Mouse (Mus musculus) MEL (cell line): Measurements from ENCODE around the gene Maml2. TPM values are rescaled to one million over a fixed set of nuclear protein-coding genes. Genes with fewer than 3 reads are reported as not detected.

Experiments used
- DNase-seq: peaks from one replicate; pipeline ENCODE4 v3.0.0; 2011; ENCODE audit warnings: low read depth, low spot score
- H3K27ac ChIP-seq: 2 replicates; pipeline ENCODE4 v1.5.1; 2012; ENCODE audit warnings: low read depth, mild to moderate bottlenecking, control low read depth, low read length, moderate library complexity; ENCODE audit not compliant: control insufficient read depth
- H3K27me3 ChIP-seq, 2 experiments: fragments of 150-350 bp in 1 of 2; sonication (generic) in 1 of 2; 2 replicates each; pipeline ENCODE4 v1.6.1; 2012; ENCODE audit warnings: low read length in 2 of 2, mild to moderate bottlenecking in 2 of 2, improper control_type of control experiment in 1 of 2, moderate library complexity in 1 of 2; ENCODE audit not compliant: insufficient read depth in 2 of 2, control insufficient read depth in 1 of 2
- H3K36me3 ChIP-seq, 2 experiments: 2 replicates each; pipeline ENCODE4 v1.6.1; 2012 to 2014; ENCODE audit warnings: low read length in 2 of 2, improper control_type of control experiment in 1 of 2, inconsistent platforms in 1 of 2, mild to moderate bottlenecking in 1 of 2; ENCODE audit not compliant: insufficient read depth in 2 of 2, control insufficient read depth in 1 of 2
- H3K4me1 ChIP-seq, 2 experiments: fragments of 150-350 bp in 1 of 2; sonication (generic) in 1 of 2; 2 replicates each; pipeline ENCODE4 v1.6.1; 2012; ENCODE audit warnings: low read length in 2 of 2, improper control_type of control experiment in 1 of 2, mild to moderate bottlenecking in 1 of 2; ENCODE audit not compliant: insufficient read depth in 2 of 2, control insufficient read depth in 1 of 2
- H3K4me3 ChIP-seq, 2 experiments: fragments of 150-350 bp in 1 of 2; sonication (generic) in 1 of 2; 2 replicates each; pipeline ENCODE4 v1.5.1; 2012; ENCODE audit warnings: low read depth in 2 of 2, low read length in 2 of 2, mild to moderate bottlenecking in 2 of 2, moderate library complexity in 2 of 2, control low read depth in 1 of 2, improper control_type of control experiment in 1 of 2; ENCODE audit not compliant: control insufficient read depth in 1 of 2, insufficient read depth in 1 of 2
- H3K79me2 ChIP-seq: 2 replicates; pipeline ENCODE4 v1.6.1; 2012; ENCODE audit warnings: mild to moderate bottlenecking, low read length, moderate library complexity; ENCODE audit not compliant: control insufficient read depth, poor library complexity, insufficient read depth
- H3K9ac ChIP-seq: 2 replicates; pipeline ENCODE4 v1.6.1; 2012; ENCODE audit warnings: low read depth, mild to moderate bottlenecking, control low read depth, low read length, moderate library complexity; ENCODE audit not compliant: control insufficient read depth, poor library complexity, severe bottlenecking
- H3K9me3 ChIP-seq: fragments of 150-350 bp; sonication (generic); replicated peaks from 2 replicates; pipeline ENCODE4 v1.6.1; 2012; ENCODE audit warnings: mild to moderate bottlenecking, low read length, improper control_type of control experiment, moderate library complexity; ENCODE audit not compliant: insufficient read depth
- CHD2 ChIP-seq: IDR thresholded peaks from 2 replicates; pipeline ENCODE4 v1.6.1; 2011; ENCODE audit warnings: low read length, improper control_type of control experiment
- ETS1 ChIP-seq: IDR thresholded peaks from 2 replicates; pipeline ENCODE4 v1.6.1; 2012; ENCODE audit warnings: low read depth, mild to moderate bottlenecking, inconsistent platforms, low read length, improper control_type of control experiment, moderate library complexity
- JUND ChIP-seq: IDR thresholded peaks from 2 replicates; pipeline ENCODE4 v1.6.1; 2011; ENCODE audit warnings: low read depth, mild to moderate bottlenecking, improper control_type of control experiment, low read length
- MAZ ChIP-seq: IDR thresholded peaks from 2 replicates; pipeline ENCODE4 v1.6.1; 2012; ENCODE audit warnings: low read depth, mild to moderate bottlenecking, inconsistent platforms, low read length, improper control_type of control experiment
- MXI1 ChIP-seq: IDR thresholded peaks from 2 replicates; pipeline ENCODE4 v1.6.1; 2011; ENCODE audit warnings: mild to moderate bottlenecking, low read depth, low read length, improper control_type of control experiment
- MYB ChIP-seq: IDR thresholded peaks from 2 replicates; pipeline ENCODE4 v1.6.1; 2011; ENCODE audit warnings: mild to moderate bottlenecking, low read depth, low read length, improper control_type of control experiment
- MYC ChIP-seq: IDR thresholded peaks from 2 replicates; pipeline ENCODE4 v1.6.1; 2011; ENCODE audit warnings: low read depth, mild to moderate bottlenecking, low read length, improper control_type of control experiment, moderate library complexity
- NRF1 ChIP-seq: IDR thresholded peaks from 2 replicates; pipeline ENCODE4 v1.6.1; 2014; ENCODE audit warnings: low read depth, mild to moderate bottlenecking, inconsistent platforms, low read length, improper control_type of control experiment, moderate library complexity; ENCODE audit not compliant: poor library complexity, insufficient read depth, severe bottlenecking
- POLR2AphosphoS5 ChIP-seq: IDR thresholded peaks from 2 replicates; pipeline ENCODE4 v1.6.1; 2012; ENCODE audit warnings: low read depth, borderline replicate concordance, mild to moderate bottlenecking, inconsistent platforms, low read length, moderate library complexity, mixed read lengths
- RAD21 ChIP-seq: IDR thresholded peaks from 2 replicates; pipeline ENCODE4 v1.6.1; 2011; ENCODE audit warnings: mild to moderate bottlenecking, low read depth, low read length, improper control_type of control experiment
- RCOR1 ChIP-seq: IDR thresholded peaks from 2 replicates; pipeline ENCODE4 v1.6.1; 2012; ENCODE audit warnings: low read depth, mild to moderate bottlenecking, inconsistent platforms, low read length, improper control_type of control experiment
- TCF12 ChIP-seq: IDR thresholded peaks from 2 replicates; pipeline ENCODE4 v1.6.1; 2014; ENCODE audit warnings: low read depth, mild to moderate bottlenecking, inconsistent platforms, low read length, improper control_type of control experiment, moderate library complexity
- polyA plus RNA-seq, 2 experiments: library from polyadenylated mRNA; stranded (reverse) in 1 of 2; unstranded in 1 of 2; fragments of >175 nt in 1 of 2; fragments of >200 nt in 1 of 2; gene quantifications; 2 replicates each; pipeline versions ENCODE4 v1.2.1 to v1.2.4; 2012; ENCODE audit warnings: low replicate concordance in 2 of 2, low read depth in 1 of 2; ENCODE audit not compliant: insufficient read length in 2 of 2, insufficient read depth in 1 of 2, missing spikeins in 1 of 2
- total RNA-seq: library from RNA; depleted of rRNA; stranded (reverse); fragments of 300-350 nt; gene quantifications from 2 replicates; pipeline ENCODE4 v1.2.3, GENCODE M21; 2012

The Maml2 gene
- total and polyA plus RNA-seq, 3 experiments: 0.08 to 0.47 TPM; not detected in 1

DNA sequence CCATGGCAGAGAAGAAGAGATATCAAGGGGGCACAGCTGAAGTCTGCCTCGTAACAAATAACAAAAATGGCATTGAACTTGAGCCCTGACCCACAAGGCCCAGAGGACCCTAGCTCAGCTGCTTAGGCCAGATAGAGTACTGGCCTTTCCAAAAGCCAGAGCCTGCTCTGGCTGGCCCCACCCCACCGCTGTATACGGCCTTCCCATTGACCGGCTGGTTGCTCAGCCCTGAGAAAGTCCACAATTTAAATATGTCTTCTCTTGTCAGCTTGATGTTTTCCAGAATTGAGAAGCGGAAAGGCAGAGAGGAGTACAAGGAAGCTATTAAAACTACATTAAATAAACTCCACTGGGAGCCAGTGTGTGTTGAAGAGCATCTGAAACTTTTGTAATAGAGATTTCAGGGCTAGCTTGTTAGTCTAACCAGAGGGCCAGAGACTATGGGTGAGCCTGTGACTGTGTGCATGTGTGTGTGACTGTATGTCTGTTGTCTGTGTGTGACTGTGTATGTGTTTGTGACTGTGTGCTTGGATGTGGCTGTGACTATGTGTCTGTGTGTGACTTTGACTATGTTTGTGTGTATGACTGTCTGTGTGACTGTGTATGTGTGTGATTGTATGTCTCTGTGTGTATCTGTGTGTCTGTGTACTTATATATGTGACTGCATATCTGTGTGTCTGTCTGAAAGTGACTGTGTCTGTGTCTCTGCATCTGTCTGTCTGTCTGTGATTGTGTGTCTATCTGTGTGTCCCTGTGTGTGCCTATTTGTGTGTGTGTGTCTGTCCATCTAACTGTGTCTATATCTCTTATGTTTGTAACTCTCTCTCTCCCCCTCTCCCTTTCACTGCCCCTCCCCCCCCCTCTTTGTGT lies 185.7 kb downstream of the Maml2 start:
- DNase-seq: no peak
- H3K9me3 ChIP-seq: no peaks in the 10 kb centered on the region
- H3K4me1 ChIP-seq: no peaks in the 10 kb centered on the region
- H3K27me3 ChIP-seq: peaks cover 0 to 1% of the 10 kb centered on the region in 2 experiments; a peak in 2 of 4 replicates
- no peak overlapping the region for H3K4me3 ChIP-seq
- no peaks in the 10 kb centered on the region for H3K79me2 ChIP-seq
- no peak overlapping the region for H3K9ac ChIP-seq
- no peaks in the 10 kb centered on the region for H3K36me3 ChIP-seq
- H3K27ac ChIP-seq: no peak overlapping the region
- TF ChIP-seq POLR2AphosphoS5: peak; percentile 56; the same call in 1 of the 2 replicates
- no peak for TF ChIP-seq MYB

DNA sequence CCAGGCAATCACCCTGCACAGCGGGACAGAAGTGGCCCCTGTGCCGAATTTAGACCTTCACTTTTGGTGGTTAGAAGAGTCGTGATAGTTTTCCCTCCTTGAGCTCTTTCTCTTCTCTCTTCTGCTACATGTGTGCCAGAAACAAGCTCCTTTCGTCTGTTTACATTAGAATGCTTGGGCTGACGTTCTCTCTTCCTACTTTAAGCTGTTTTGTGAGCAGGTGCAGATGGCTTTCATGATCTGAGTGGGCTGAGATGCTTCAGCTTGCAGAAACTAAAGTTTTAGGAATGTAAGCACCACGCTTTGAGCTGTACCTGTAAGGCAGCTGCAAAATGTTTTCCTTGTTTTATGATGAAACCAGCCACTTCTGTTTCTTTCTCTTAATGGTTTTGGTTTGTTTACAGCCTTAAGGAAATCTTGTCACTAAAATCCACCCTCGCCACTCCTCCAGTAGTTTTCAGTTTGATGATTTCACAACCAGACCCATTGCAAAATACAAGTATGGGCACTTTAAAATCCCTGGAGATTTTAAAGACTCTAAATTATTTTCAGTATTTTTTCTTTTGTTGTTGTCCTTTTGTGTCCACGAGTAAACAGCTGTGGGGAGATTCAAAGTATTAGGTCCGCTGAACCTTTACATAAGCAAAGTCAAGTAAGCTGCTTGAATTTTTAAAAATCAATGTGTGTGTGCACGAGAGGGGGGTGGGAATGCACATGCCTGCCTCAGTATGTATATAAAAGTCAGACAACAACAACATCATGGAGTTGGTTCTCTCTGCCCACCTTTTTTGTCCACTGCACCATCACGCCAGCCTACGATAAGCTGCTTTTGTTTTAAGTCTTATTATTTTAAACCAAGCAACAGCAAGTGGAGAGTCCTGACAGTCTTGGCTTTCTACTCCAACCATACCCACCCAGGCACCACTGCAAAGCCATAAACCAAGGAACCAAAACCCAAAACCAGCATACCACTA lies 186.8 kb downstream of the Maml2 start:
- Histone ChIP-seq H3K9ac (no peak overlapping the region), H3K4me1 (no peaks in the 10 kb centered on the region), H3K27ac (no peak overlapping the region), H3K27me3 (peaks cover 0 to 3% of the 10 kb centered on the region in 2 experiments; a peak in 2 of 4 replicates), H3K4me3 (no peak overlapping the region), H3K9me3 (no peaks in the 10 kb centered on the region), H3K36me3 (no peaks in the 10 kb centered on the region), H3K79me2 (no peaks in the 10 kb centered on the region)
- DNase-seq: no peak
- no peak for TF ChIP-seq MXI1
- no peak for TF ChIP-seq RCOR1
- no peak for TF ChIP-seq MYC
- TF ChIP-seq CHD2: no peak
- no peak for TF ChIP-seq MAZ
- TF ChIP-seq RAD21: no peak
- TF ChIP-seq NRF1: no peak
- no peak for TF ChIP-seq TCF12
- no peak for TF ChIP-seq ETS1
- no peak for TF ChIP-seq JUND
